Mouse (Mus musculus): ENCODE data around the gene Bcas3.

GRCm38 (mm10) chr11:85780303-85780702 is 427.3 kb downstream of the Bcas3 start:
- no peak for TF ChIP-seq CTCF (IDR thresholded peaks at IDR 0.05; ENCODE audit: borderline replicate concordance, insufficient read depth, low read length)
- no peak for TF ChIP-seq POLR2A (IDR thresholded peaks at IDR 0.05; ENCODE audit: low read depth, low read length)
